Mouse (Mus musculus): ENCODE measurements at regions not wholly inside any gene's neighbourhood (a gene's known extent, or its start where the extent isn't known, plus 50 kb on each side); places are given as distances from the start of the nearest gene placed in this dataset.

- no peak for TF ChIP-seq CTCF (IDR thresholded peaks at IDR 0.05; ENCODE audit: low read depth)
- TF ChIP-seq EP300 (IDR thresholded peaks at IDR 0.05; ENCODE audit: low read depth), result no peak
Observed at GRCm38 (mm10) chr12:93429218-93429617, 1580.3 kb upstream of the Sel1l start.

All from liver, postnatal 0 days (tissue).